Mouse (Mus musculus): Measurements from ENCODE around the gene Vars.
"Not testable (repeated sequence)": the region's sequence is repeated elsewhere in the genome, so short reads cannot be mapped to it uniquely, and the experiment has no call there.

Vars gene

DNA sequence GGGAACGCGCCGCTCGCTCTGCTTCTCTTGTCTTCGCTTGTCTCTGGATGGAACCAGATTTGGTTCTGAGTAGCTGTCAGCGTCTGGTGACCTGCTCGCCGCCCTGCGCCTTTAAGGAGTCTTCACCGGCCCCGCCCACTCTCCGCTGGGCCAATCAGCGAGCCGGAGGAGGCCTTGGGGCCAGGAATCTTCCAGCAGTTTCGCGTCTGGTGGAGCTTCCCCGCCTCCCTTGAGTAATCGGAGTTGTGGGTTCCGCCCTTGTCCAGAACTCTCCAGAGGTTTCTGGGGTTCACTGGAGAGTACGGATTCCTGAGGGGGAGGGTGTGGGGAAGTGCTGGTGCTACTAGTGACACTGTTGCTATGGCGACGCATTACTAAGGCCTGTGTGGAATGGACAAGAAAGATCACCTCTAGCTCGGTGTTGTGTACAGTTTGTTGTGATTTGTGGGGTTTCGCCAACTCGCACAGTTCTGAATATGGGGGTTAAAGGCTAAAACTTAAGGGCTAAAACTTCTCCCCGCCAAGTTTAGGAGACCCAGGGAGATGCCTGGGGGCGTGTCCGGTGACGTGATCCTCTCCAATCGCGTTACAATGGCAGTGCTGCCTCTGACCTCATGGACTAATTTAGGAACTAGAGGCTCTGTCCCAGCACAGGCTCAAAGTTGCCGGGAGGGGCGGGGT, 28.6 kb upstream of the Vars start, which contains the start of the genes Hspa1a and Hspa1l:
Hspa1a (minus strand) TSS at position 88 of the 681 bp plus-strand sequence.
Hspa1l (plus strand) TSS at position 635 of the 681 bp plus-strand sequence.
- DNase-seq (ENCODE audit: low read depth, low spot score): peak; percentile 93

DNA sequence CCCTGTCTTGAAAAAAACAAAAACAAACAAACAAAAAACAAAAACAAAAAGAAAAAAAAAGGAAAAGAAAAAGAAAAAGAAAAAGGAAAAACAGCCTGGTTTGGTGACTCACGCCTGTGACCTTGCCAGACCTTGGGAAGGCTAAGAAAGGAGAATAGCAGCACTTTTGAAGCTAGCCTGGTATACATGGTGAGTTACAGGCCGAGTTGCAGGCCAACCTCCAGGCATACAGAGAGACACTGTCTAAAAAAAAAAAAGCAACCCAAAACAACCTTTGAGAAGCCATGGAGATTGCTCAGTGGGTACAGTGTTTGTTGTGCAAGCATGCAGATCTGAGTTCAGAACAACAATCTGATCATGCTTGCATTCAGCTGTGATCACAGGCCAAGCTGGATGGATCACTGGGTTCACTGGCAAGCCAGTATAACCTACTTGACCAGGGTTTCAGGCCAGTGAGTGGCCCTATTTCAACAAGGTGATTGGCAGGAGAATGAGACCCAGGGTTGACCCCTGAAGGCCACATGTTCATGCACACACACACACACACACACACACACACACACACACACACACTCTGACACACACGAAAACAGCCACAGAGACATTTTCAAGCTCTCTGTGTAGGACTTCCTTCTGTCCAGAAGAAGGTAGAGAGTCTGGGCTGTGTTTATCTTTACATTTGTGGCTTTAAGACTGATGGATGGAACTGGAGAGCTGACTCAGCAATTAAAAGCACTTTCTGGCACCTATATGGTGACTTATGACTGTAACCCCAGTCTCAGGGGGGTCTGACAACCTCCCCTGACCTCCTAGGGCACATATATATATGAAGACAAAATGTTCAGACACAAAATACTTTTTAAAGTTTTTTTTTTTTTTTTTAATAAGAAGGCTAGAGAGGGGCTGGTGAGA, 24.9 kb upstream of the Vars start:
- DNase-seq (ENCODE audit: low read depth, low spot score): no peak

DNA sequence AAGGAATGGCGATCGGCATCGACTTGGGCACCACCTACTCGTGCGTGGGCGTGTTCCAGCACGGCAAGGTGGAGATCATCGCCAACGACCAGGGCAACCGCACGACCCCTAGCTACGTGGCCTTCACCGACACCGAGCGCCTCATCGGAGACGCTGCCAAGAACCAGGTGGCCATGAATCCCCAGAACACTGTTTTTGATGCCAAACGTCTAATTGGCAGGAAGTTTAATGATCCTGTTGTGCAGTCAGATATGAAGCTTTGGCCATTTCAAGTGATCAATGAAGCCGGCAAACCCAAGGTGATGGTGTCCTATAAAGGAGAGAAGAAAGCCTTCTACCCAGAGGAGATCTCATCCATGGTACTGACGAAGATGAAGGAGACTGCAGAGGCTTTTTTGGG, 23.8 kb upstream of the Vars start:
- no peak for DNase-seq (ENCODE audit: low read depth, low spot score)

DNA sequence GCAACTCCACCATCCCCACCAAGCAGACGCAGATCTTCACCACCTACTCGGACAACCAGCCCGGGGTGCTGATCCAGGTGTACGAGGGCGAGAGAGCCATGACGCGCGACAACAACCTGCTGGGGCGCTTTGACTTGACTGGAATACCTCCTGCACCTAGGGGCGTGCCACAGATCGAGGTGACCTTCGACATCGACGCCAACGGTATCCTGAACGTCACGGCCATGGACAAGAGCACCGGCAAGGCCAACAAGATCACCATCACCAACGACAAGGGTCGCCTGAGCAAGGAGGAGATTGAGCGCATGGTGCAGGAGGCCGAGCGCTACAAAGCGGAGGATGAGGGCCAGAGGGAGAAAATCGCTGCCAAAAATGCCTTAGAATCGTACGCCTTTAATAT, 22.5 kb upstream of the Vars start:
- DNase-seq (ENCODE audit: low read depth, low spot score): no peak

DNA sequence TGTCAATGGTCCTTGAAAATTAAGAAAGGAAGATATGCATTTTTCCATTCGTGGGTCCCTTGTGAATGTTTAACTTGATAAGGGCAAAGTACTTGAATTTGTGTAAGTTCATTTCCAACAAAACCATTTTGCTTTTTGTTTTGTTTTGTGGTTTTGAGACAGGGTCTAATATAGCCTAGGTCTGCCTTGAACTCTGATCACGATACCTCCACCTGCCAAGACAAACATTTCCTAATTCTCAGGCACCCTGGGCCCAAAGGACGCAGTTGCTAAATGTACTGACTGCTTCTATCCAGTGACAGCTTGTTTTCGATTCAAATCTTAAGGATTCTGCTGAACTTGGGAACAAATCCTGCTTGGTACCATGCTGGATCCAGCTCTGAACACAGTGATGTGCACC, 21.2 kb upstream of the Vars start:
- DNase-seq (ENCODE audit: low read depth, low spot score): no peak

DNA sequence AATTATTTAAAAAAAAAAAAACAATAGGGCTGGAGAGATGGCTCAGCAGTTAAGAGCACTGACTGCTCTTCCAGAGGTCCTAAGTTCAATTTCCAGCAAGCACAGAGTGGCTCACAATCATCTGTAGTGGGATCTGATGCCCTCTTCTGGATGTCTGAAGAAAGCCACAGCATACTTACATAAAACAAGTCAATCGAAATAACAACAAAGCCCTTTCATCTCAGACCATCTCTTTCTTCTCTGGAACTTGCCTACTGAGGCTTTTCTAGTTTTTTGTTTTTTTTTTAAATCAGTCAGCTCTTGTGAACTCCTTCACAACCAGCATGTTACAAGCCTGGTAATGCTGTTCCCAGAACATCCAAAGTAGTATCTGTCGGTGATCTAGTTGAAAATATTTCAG, 20.1 kb upstream of the Vars start:
- peak; percentile 77 for DNase-seq (ENCODE audit: low read depth, low spot score)

DNA sequence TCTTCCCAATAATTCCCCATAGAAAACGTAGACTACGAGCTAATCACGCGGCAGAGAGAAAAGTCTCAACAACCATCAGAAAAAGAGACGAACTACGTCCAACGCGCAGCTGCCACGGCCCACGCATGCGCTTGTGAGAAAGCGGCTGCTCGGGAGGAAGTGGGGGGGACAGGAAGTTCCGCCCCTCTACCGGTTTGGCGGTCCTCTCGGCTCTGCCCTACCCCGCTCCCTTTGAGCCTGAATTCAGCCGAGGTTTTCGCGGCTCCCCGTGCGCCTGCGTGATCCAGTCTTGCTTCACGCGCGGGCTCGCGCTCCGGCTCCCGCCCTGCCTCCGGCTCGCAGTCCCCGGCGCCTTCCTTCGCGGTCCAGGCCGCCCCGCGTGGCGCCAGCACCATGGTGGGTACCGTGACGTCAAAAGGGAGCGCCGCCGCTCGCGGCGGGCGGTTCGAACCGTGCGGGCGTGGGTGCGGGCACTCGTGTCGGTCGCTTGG, 19.1 kb upstream of the Vars start, which contains the start of gene Lsm2:
Lsm2 (plus strand) TSS at position 173 of the 491 bp plus-strand sequence.
- peak; percentile 95 for DNase-seq (ENCODE audit: low read depth, low spot score)

DNA sequence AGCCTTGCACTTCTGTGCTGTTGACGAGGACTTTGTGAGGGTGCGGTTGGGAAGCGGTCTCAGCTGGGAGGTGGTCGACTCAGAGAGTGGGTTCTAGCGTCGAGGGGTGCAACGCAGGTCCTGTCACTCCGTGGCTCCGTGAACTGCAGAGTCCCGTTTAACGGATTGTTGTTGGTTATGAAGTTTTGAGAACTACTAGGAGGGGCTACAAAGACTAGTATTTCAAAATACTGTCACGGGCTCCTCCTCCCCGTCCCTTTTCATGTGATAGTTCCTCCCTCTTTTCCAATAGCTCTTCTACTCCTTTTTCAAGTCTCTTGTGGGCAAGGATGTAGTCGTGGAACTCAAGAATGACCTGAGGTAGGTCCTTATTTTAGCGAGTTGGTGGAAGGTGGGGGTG, 18.5 kb upstream of the Vars start:
- no peak for DNase-seq (ENCODE audit: low read depth, low spot score)

DNA sequence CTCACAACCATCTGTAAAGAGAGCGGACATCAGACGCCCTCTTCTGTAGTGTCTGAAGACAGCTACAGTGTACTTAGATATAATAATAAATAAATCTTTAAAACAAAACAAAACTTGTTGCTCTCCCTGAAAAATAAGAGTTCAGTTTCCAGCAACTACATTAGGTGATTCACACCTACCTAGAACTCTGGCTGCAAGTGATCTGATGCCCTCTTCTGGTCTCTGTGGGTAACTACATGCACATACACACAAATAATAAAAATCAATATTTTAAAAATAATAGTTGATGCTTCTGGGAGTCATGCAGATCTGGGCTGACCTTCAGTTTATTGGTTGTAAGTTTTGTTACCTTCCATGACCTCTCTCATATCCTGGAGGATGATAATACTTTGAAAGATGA, 16.6 kb upstream of the Vars start:
- peak; percentile 59 for DNase-seq (ENCODE audit: low read depth, low spot score)

DNA sequence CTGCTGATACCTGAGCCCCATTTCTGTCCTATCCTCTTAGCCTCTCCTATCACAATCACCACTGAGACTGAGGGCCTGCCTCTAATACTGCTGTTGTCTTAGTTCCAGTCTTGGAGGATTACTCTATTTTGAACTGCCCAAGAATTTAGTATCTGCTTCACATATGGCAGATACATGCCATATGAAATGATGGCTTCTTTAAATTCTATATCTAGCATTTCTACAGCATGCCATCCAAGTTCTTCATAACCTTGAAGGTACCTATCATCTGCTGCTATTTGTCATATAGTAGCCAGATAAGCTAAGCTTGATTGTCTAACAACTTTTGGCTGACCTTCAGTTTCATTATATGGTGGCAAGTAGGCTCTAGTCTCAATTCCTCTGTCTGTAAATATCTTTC, 6.0 kb upstream of the Vars start:
- no peak for DNase-seq (ENCODE audit: low read depth, low spot score)

DNA sequence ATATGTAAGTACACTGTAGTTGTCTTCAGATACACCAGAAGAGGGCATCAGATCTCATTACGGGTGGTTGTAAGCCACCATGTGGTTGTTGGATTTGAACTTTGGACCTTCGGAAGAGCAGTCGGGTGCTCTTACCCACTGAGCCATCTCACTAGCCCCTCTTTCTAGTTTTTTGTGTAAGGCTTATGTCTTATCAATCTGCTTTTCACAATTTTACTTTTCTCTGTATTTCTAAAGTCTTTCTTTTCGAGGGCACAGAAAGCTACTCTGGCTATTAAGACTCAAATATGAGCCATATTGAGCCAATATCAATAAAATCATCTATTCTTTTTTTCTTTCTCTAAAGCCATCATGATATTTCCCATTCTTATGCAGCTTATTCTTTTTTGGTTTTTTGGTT, 5.6 kb upstream of the Vars start:
- DNase-seq (ENCODE audit: low read depth, low spot score): not testable (repeated sequence)

DNA sequence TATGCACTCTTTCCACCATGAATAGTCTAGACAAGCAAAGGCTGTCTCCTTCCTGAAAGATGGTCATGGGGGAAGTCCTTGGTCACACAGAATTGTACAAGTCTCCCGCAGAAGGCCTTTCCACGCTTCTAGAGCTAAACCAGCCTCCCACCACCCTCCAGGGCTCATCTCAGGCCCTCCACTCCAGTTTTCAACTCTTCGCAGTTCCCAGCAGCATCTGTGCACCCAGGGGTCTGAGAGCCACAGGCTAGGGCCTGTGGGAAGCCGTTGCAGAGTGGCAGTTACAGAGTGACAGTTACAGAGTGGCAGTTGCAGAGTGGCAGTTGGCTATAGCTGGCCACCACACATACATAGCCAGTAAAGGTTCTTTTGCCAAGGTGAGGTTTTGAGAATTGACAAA, 4.9 kb upstream of the Vars start:
- not testable (repeated sequence) for DNase-seq (ENCODE audit: low read depth, low spot score)

DNA sequence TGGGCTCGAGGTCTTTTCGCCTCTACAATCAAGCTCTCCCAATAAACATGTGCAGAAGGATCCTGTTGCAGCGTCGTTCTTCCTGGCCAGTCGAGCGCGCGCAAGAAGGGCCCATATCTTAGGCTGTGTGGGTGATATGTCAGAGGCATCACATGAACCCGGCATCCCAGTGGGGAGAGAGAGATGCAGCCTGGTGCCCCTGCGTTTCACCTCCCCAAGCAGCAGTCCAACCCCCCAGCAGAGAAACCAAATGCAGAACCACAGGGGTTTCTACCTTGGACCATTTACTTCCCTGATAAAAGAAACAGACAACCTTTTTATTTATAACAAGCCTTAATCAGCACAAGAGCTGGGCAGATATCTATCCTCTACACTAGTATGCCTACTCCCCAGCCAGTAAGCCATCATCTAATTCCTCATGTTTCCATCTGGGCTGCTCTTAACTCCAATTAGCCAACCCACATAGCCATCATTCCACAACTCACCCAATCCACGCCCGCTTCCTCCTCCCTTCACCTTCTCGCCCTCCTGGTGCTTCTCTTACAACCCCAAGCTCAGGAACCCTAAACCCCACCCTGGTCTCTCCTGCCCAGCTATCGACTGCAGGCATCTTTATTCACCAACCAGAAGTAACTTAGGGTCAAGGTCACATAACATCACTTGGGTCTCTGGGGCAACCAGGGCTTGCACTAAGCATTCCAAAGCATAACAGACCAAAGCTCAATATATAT, 4.2 kb upstream of the Vars start:
- DNase-seq (ENCODE audit: low read depth, low spot score): peak; percentile 52

DNA sequence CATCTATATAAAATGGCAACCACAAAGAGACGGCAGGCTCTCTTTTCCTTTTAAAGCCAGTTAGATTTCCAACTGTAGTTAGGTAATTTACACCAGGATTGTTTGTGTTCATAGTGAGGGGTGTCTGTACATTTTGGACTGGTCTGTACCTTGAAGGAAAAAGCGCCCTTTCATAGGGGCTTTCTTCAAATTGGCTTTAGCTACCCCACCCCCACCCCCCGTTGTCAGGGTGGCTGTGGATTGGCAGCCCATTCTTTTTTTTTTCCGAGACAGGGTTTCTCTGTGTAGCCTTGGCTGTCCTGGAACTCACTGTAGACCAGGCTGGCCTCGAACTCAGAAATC, 3.7 kb upstream of the Vars start:
- no peak for DNase-seq (ENCODE audit: low read depth, low spot score)

DNA sequence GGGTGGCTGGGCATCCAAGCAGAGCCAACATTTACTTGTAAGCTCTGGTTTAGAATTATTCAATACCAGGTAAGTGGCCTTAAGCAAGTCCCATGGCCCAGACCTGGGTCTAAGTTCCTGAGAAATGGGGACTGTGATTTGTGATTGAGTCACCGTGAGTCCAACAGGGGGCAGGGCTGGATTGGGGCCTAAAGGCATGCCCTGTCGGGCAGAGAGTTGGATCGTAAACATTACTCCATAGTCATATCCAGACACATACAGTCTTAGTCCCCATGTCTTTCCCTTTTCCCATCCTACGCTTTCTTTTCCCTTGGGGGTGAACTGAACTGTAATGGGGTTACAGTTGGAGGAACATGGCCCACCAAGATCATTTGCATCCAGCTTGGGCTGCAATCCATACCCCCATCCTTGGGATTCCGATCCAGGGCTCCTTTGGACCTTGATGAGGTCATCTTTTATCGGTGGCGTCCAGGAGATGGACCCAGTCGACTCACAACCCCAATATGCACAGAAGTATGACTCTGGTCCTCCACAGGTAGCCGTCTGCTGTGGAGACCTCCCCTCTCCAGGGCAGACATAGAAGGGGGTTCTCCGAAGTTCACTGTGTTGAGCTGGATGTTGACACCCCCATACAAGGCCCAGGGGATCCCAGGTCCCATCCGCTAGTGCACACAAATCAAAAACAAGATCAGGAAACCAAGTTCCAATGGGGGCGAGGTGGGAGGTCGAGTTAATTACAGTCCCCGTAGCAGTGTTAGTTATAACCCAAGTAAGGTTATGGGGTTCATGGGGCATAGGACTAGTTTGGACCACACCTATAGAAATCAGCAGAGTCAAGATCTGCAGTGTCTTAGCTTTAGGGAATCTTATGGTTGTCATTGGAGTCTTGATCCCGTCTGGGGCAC, 2.0 kb upstream of the Vars start:
- DNase-seq (ENCODE audit: low read depth, low spot score): no peak

DNA sequence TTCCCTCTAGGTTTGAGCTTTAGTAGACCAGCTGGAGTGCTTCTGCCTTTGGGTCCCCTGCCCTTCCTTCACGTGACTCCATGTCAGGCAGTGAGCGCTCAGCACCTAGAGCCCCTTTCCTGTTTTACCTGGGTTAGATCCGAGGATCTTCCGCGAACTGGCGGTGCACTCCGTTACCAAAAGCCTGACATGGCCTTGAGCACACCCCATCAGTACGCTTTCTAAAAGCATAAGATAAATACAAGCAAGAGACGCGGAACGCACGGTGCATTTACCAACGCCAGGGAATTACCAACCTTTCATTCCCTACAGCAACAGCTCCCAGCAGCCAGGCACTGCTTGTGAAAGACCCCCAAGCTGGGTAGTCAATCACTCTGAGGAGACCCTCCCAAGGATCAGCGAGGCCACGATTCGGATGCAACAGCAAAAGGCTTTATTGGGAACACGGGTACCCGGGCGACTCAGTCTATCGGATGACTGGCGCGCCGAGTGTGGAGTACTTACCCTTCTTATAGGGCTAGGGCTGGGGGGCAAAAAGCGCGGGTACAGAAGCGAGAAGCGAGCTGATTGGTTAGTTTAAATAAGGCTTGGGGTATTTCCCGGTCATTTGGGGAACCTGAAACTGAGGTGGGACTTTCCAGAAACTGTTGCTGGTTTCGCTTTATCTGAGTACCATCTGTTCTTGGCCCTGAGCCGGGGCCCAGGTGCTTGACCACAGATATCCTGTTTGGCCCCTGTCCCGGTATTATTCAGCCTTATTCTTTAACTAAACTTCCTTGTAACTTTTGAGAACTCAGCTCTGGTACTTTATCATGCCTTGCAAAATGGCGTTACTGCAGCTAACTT, 693 bp upstream of the Vars start:
- not testable (repeated sequence) for DNase-seq (ENCODE audit: low read depth, low spot score)

DNA sequence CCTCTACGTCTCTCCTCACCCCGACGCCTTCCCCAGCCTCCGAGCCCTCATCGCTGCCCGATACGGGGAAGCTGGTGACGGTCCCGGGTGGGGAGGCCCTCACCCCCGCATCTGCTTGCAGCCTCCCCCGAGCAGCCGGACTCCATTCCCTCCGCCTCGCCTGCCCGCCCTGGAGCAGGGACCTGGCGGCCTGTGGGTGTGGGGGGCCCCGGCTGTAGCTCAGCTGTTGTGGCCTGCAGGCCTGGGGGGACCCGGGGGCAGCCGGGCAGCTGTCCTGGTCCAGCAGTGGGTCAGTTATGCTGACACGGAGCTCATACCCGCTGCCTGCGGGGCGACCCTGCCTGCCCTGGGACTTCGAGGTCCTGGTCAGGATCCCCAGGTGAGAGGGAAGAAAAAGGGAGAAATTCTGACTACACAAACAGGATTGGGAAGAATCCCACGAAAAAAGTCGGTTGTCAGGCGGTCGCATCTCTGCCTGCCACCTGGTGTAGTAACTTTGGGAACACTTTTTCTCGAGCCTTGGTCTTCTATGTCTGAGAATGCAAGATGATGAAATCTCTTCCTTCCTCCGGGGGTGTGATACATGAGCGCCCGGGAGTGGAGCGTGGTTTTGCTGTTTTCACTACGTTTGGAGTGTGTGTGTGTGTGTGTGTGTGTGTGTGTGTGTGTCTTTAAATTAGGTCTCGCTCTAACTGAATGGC, 815 bp downstream of the Vars start:
- no peak for DNase-seq (ENCODE audit: low read depth, low spot score)

DNA sequence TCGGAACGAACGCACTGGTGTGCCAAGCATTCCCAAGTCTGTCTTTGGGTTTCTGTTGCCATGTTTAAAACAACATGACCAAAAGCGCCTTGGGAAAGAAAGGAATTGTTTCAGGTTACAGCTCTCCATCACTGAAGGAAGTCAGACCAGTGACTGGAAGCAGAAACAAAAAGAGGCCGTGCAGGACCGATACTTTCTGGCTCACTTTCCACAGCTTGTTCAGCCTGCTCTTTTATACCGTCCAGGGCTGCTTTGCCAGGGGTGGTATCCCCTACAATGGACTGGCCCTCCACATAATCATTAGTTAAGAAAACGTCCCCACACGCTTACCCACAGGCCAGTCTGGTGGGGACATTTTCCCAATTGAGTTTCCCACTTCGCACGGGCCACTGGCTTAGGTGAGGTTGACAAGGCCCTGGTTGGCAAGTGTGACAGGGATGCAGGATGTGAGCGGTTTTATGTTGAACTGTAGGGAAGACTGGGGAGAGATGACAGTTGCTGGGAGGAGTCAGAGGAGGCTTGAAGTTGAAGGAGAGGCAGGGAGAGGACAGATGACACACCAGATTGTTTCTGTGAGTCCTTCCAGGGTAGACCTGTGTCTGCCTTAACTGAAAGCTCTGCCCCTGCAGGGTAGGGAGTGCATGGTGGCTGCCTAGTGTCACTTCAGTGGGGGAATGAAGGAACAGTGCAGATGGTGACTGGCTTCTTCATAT, 1.5 kb downstream of the Vars start:
- DNase-seq (ENCODE audit: low read depth, low spot score): no peak

All from ZHBTc4 (cell line).